ENCODE assay signal across 8 mouse cellular contexts in genomic region chr4:133240934-133241908, GRCm38 (mm10). TPM values are rescaled to one million over a fixed set of nuclear protein-coding genes. Genes with fewer than 3 reads are reported as not detected.
DNase-seq lines count a peak whose midpoint lies in the region; ATAC-seq lines count a peak whose summit lies in the region.

No protein-coding gene starts in this region.

- H3K4me3 ChIP-seq in hindbrain, embryonic 14.5 days (replicated peaks; ENCODE audit: low read length): peak overlapping the region; percentile 45

- 1% methylated on average over 77 of the region's 78 CpGs for WGBS in hindbrain, embryonic 14.5 days

- H3K27ac ChIP-seq in hindbrain, embryonic 14.5 days: no peak overlapping the region

- H3K36me3 ChIP-seq in hindbrain, embryonic 14.5 days (replicated peaks; ENCODE audit: control insufficient read depth, insufficient read depth): no peaks in the 10 kb centered on the region

- 0 out of 2 replicates have a peak, but pooled peaks cover 5% of the 10 kb centered on the region for H3K4me1 ChIP-seq in hindbrain, embryonic 14.5 days (replicated peaks; ENCODE audit: control insufficient read depth, insufficient read depth, low read length)

- peaks cover 49% of the 10 kb centered on the region for H3K27me3 ChIP-seq in hindbrain, embryonic 14.5 days (ENCODE audit: control insufficient read depth, insufficient read depth, low read length)

- H3K4me2 ChIP-seq in hindbrain, embryonic 14.5 days (replicated peaks): peak overlapping the region; percentile 69

- H3K9me3 ChIP-seq in hindbrain, embryonic 14.5 days (ENCODE audit: control insufficient read depth, low read length): no peaks in the 10 kb centered on the region

- peak overlapping the region; percentile 53 for H3K9ac ChIP-seq in hindbrain, embryonic 14.5 days

- ATAC-seq in hindbrain, embryonic 14.5 days (ENCODE audit: low FRiP score): peak; percentile 91

- peak; percentile 73 for DNase-seq in T-cell, adult 2 months (ENCODE audit: low spot score)
- DNase-seq in cerebellum, postnatal 25 days: peak; percentile 90 to 93
- peak; percentile 76 to 78 for DNase-seq in frontal cortex, postnatal 25 days (ENCODE audit: low spot score in 2 of 2)
- peak; percentile 79 for DNase-seq in hindbrain, embryonic 14.5 days (ENCODE audit: low spot score)
- DNase-seq in layer of hippocampus, postnatal 36 days: peak; percentile 87 to 88
- DNase-seq in lung, postnatal 25 days (ENCODE audit: low spot score): peak; percentile 88
- peak; percentile 64 for DNase-seq in retina, adult 2 months (ENCODE audit: low read depth, low spot score)
- DNase-seq in thymus, postnatal 25 days: peak; percentile 91

RNA-seq across cellular contexts. Expression of gene Map3k6, which starts 0.6 kb away (rescaled TPM):
- polyA plus RNA-seq in hindbrain, embryonic 14.5 days (2014; fragmentation: Nextera tagmentation; extraction: Ambion mirVana): 1.7 and 3.0 TPM in 2 replicates
- 1 to 10 TPM; 3.9 to 5.9 TPM for total RNA-seq in layer of hippocampus, postnatal 36 days (2021)

RNA-seq across cellular contexts. Expression of gene Sytl1, which starts 21.7 kb away (rescaled TPM):
- polyA plus RNA-seq in hindbrain, embryonic 14.5 days (2014; fragmentation: Nextera tagmentation; extraction: Ambion mirVana): 0.26 and 0.43 TPM in 2 replicates
- total RNA-seq in layer of hippocampus, postnatal 36 days (2021): under 1 TPM; 0.70 to 0.99 TPM

RNA-seq across cellular contexts. Expression of gene Gpr3, which starts 28.9 kb away (rescaled TPM):
- 1.5 and 2.3 TPM in 2 replicates for polyA plus RNA-seq in hindbrain, embryonic 14.5 days (2014; fragmentation: Nextera tagmentation; extraction: Ambion mirVana)
- total RNA-seq in layer of hippocampus, postnatal 36 days (2021): 1 to 10 TPM; 6.8 to 7.3 TPM

RNA-seq across cellular contexts. Expression of gene Cd164l2, which starts 29.3 kb away (rescaled TPM):
- polyA plus RNA-seq in hindbrain, embryonic 14.5 days (2014; fragmentation: Nextera tagmentation; extraction: Ambion mirVana): 2.2 TPM in 2 replicates
- total RNA-seq in layer of hippocampus, postnatal 36 days (2021): 1 to 10 TPM; 3.7 to 5.8 TPM

RNA-seq across cellular contexts. Expression of gene Tmem222, which starts 36.4 kb away (rescaled TPM):
- polyA plus RNA-seq in hindbrain, embryonic 14.5 days (2014; fragmentation: Nextera tagmentation; extraction: Ambion mirVana): 119 and 121 TPM in 2 replicates
- total RNA-seq in layer of hippocampus, postnatal 36 days (2021): 10 to 100 TPM; 85.0 to 92.1 TPM
